Mouse (Mus musculus) layer of hippocampus, adult 9-10 months (tissue): ENCODE measurements around the gene Pla1a.

Experiments used
- DNase-seq: peaks from one replicate; pipeline ENCODE4 v3.0.0; 2022; ENCODE audit warnings: low spot score

The Pla1a gene

DNA sequence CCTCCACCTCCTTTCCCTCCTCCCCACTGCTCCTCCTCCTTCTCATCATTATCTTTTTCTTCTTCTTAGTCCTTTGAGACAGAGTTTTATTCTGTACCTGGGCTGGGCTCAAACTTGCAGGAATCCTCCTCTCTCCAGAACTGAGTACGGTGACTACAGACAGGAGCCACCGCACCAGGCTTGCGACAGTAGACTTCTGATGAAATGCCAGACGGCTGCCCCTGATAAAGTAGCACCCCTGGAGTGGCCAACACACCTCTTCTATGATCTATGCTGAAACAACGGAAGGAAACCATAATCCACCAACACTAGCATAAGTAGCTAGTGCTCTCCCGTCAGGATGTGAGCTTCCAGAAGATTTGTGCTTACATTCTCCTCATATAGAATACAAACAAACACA is 45.6 kb downstream of the Pla1a start:
- no peak for DNase-seq

- DNase-seq = no peak
Measured at GRCm38 (mm10) chr16:38385700-38386099, 47.2 kb downstream of the Pla1a start.

DNA sequence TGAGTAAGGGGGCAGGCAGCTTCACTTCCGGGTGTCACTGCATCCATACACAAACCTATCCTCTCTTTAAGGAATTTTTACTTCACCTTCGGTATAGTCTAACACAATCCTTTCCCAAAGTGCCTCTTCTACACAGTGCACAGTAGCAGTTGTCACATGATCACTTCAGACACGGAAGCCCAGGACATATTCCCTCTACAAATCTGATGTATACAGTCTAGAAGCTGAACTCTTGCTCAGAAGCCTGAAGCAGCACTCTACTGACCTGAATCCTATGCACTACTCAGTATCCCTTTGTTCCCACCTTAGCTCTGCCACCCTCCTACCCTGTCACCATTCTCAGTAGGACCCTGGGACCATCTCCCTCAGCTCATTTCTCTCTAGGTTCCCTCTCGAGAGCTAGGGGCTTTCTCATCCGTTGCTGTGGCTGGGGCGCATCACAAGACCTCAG is 47.7 kb downstream of the Pla1a start:
- no peak for DNase-seq

DNA sequence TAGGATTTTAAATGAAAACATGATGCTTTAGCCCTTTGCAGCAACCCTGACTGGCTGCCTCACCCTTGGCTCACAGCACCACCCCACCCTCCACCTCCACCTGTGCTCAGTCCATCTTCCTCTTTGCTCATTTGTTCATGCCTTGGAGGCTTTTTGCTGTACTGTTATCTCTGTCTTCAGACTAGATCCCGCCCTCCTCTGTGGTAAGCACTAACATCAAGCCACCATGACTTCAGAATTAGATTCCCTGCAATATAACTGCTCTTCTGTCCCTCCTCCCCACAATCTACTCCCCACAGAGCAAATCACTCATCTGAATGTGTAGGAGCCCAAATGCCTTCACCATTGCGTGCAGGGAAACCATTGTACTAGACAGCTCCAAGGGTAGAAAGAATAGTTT is 49.3 kb downstream of the Pla1a start:
- DNase-seq = no peak

DNA sequence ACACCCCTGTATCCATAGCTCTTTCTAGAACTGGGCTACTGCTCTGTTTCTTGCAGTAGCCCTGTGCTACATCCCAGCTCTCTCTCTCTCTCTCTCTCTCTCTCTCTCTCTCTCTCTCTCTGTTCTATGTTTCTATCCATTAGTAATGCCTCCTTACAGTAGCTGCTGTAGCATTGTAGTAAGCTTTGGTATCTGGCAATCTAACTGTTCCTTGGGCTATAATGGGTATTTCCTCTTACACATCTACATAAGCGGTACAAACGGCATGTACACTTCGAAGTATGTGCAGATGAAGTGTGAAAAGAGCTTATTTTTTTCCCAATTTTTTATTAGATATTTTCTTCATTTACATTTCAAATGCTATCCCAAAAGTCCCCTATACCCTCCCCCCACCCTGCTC is 53.0 kb downstream of the Pla1a start:
- no peak for DNase-seq

- DNase-seq = no peak
Measured at GRCm38 (mm10) chr16:38379493-38379892, 53.5 kb downstream of the Pla1a start.

GRCm38 (mm10) chr16:38379088-38379487 is 53.9 kb downstream of the Pla1a start:
- DNase-seq = no peak

DNA sequence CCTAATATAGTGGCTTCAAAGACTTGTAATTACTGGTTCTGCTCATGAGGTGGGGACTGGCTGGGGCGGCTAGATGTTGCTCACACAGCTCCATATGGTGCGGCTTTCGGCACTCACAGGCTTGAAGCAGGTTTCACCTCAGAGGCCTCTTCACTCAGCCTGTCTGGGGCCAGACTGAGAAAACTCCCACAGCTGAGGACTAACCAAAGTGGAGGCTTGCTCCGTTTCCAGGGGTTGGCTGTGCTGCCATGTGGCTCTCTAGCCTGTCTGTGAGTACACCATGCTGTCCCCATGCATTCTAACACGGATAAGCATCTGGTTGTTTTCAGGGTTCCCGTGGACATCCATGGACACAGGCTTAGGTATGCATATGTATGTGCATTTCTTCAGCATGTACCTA is 54.4 kb downstream of the Pla1a start:
- no peak for DNase-seq

GRCm38 (mm10) chr16:38377546-38377945 is 55.4 kb downstream of the Pla1a start:
- DNase-seq = no peak

- DNase-seq = no peak
Measured at GRCm38 (mm10) chr16:38376841-38377249, 56.1 kb downstream of the Pla1a start.

DNA sequence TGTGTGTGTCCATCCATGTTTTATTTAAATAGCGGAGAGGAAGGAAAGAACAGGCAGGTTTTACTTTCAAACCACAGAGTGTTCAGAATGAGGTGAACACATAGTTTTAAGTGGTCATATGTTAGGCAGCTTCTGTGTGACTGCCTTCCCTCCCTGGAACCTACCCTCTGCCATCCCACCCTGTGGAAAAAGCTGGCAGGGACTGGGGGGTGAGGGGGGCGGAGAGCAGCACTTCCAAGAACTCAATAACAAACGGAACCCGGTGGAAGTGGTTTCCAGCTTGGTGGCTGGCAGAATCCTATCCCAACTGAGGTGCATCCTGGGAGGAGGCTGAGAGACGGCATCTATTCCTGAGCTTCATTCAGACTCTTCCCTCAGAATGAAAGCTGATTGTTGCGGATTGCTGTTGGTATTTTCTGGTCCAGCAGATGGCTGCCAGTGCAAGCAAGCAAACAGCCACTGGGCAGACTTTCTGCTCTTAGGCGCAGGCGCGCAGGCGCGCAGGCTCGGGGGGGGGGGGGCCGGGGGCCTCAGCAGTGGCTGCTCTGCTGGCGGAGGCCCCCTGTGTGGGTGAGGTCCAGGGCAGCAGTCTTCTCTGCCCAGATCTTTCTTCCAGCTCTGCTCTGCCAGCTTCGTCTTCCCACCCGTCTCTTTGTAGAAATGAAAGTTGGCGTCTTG is 56.6 kb downstream of the Pla1a start:
- peak; percentile 41 for DNase-seq

DNA sequence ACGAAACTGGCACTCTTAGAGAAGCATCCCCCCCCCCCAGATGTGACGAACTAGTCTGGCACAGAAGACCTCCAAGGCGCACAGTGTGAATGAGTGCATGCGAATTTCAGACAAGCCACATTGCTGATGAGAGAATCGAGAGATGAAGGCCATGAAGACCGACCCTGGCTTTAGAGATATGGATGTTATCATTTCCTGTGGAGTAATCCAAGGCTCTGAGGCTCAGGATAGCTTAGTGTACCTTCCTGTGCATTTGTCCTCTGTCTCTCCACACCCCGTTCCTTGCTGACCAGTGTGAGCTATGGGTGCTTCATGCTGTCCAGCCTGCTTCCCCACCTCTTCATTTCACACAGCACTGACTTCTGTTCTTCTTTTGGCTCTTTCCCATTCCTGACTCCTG is 57.8 kb downstream of the Pla1a start:
- no peak for DNase-seq

DNA sequence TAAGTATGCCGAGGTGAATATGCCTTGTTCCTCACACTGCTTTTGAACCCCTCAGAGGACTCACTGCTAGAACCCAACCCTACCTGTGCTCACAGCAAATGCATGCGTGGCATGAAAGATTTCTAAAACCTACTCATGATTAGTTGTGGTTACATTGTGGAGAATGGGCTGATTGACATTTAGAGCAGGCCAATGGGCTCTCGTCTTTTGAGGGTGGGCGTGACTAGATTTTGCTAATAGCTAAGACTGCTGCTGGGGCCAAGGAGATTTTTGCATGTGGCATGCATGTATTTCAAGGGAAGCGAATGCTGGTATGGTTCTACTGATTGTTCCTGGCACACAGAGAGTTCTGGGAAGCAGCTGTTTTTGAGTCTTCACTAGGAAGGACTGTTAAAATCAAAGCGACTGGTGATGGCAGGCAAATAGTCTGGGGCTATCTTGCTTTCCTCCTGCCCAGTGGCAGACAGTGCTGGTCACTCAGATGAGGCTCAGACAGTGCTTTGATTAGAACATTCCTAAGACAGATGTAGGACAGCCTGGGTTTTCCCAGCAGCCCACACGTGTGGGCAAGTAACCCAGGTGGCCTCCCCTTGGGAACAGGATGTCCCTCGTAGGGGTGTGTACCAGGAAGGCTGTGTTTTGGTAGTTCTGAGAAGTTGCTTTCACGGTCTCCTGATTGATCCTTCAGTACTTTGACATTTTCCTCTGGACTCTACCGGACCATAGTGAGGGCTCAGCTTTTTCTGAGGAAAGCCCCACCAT is 58.4 kb downstream of the Pla1a start:
- no peak for DNase-seq

DNA sequence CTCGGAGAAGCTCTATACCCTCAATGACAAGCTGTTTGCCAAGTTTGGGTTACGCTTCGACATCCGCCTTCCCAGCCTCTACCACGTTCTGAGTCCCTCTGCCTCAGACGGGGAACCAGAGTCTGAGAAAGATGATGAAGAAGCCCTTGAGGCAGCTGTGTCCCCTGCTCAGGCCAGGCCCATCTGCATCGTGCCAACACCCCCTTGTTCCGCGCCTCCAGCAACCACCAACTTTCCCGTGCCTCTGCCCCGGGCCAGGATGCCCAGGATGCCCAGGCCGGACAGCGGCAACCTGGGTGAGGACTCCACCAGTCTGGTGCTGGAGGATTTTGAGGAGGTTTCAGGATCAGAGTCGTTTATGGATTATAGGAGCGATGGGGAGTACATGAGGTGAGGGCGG is 59.0 kb downstream of the Pla1a start:
- DNase-seq = no peak

DNA sequence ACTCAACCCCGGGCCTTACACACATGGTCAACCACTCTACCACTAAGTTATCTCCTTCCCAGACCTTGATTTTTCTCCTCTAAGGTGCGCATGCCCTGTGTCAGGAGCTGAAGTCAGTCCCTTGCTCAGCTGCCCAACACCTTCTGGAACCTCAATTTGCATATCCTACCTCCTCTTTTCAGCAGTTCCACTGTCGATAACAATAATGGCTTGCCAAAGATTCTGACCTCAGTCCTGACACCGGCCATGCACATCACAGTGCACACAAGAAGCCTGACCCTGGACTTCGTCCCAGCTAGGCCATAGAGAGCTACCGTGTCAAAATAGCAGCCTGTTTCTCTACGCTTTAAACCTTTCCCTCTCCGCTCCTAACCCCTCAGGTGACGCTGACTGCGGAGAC is 59.5 kb downstream of the Pla1a start:
- DNase-seq = no peak

DNA sequence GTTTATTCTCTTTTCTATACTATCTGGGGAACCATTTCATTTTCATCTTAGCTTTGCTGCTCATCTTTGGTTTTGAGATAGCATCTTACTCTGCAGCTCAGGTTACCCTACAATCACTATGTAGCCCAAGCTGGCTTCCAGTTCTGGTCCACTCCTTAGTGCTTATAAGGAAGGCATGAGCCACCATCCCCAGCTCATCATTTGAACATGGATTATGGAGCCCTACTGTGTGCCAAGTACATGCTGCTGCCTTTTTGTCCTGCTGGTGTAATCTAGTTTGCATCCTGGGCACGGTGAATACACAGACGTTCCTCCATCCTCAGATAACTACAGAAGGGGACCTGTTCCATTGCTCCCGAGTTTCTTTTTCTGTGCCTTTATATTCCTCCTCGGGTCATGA is 60.1 kb downstream of the Pla1a start:
- no peak for DNase-seq

- DNase-seq = no peak
Measured at GRCm38 (mm10) chr16:38371705-38372296, 61.1 kb downstream of the Pla1a start.

- DNase-seq = no peak
Measured at GRCm38 (mm10) chr16:38370633-38371374, 62.1 kb downstream of the Pla1a start.

DNA sequence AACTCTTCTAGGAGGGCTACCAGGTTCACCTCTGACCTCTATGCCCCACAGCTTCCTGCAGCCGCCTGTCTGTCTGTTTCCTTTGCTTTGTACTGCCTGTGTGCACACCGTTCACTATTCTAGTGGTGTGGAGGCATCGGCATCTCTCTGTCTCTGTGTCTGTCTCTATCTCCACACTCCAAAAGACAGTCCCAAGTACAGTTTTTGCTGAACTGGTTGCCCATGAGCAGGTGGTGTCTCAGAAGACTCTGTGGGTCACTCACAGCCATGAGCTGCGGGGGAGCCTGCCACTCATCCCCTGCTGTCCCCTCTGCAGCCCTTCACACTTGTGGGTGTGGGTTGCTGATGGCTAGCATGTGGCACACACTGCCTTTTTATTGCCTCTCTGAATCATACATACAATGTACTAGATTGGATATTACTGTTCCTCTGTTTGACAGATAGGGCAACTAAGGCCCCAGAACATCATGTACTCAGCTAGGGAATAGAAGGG is 62.9 kb downstream of the Pla1a start:
- DNase-seq = no peak

- DNase-seq = no peak
Measured at GRCm38 (mm10) chr16:38369431-38369830, 63.5 kb downstream of the Pla1a start.

GRCm38 (mm10) chr16:38369000-38369399 is 63.9 kb downstream of the Pla1a start:
- no peak for DNase-seq

DNA sequence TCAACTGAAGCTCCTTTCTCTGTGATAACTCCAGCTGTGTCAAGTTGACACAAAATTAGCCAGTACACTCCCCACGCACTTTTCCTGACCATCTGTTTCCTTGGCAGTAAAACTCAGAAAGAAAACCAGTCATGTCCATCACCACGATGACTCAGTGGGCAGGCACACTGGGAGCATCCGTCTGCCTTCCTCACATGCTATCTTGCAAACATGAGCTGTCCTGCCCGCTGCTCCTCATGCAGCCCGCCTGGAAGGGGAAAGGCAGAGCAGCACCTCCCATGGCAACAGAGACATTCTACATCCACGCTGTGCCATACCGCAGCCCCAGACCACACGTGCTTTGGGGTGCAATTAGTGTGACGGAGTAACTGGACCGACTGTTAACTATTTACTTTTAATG is 64.6 kb downstream of the Pla1a start:
- no peak for DNase-seq
